Mouse (Mus musculus) embryo, embryonic 9.5 days (tissue): ENCODE measurements around the gene Capn13.

Experiments
- DNase-seq: peaks from one replicate; pipeline ENCODE4 v3.0.0-alpha.2; 2017; ENCODE audit errors: extremely low spot score

The Capn13 gene

GRCm38 (mm10) chr17:73400862-73401261 is at the start of gene Capn13:
Gene Capn13 (minus strand): TSS chr17:73400866.
- no peak for DNase-seq

DNA sequence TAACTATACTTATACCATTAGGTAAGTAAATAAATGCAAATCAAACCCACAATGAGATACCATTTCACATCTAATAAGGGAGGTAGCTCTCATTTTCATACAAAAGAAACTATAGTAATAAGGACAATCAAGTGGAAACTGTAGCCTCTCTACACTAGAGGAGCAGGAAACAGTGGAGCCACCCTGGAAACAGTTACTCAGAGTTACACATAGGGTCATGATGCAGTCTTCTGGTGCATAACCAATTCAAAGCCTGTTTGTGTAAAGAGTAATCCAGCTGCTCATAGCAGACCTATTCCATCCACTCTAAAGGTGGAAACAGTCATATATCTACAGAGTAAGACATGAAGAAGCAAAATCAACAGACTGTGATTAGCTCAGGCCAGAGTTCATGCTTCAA is 48.4 kb upstream of the Capn13 start:
- no peak for DNase-seq

GRCm38 (mm10) chr17:73440798-73441197 is 40.1 kb upstream of the Capn13 start:
- DNase-seq: no peak

DNA sequence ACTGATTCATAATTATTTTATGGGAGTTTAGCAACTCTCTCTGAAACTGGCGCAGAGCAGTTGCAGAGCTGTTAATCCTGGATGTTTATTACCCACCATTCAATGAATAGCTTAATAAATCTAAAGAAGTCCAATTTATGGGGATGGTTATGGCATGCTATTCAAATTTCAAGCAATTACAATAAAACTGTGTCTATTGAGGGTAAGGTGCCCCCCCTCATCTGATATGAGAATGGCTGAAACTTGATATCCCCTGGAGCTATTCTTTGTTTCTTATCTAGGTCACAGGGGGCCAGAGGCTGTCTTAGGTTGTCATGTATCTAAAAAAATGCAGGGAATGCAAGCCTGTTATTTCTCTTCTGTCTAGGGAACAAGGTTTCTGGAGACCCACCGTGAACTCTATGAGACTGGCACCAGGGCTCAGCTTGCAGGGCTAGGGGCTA is 31.9 kb upstream of the Capn13 start:
- no peak for DNase-seq

- DNase-seq: no peak
Measured at GRCm38 (mm10) chr17:73432058-73432457, 31.4 kb upstream of the Capn13 start.

- no peak for DNase-seq
Measured at GRCm38 (mm10) chr17:73417382-73417781, 16.7 kb upstream of the Capn13 start.

DNA sequence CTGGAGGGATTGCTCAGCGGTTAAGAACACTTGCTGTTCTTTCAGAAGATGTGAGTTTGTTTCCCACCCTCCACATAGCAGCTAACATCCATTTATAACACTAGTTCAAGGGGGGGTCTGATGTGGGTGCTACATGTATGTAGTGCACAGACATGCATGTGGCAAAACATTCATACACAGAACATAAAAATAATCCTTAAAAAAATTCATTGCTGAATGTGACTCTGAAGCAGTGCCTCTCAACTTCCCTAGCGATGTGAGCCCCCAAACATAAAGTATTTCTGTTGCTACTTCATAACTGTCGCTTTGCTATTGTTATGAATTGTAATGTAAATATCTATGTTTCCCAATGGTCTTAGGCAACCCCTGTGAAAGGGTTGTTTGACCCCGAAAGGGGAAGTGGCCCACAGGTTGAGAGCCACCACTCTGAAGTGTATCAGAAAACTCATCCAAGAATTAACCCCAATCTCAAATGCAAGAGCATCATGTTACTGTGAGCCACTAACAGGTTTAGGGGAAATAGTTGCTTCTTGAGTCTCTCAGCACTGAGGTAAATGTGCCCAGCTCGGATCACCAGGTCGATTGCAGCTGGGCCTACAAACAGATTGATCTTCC is 15.6 kb upstream of the Capn13 start:
- no peak for DNase-seq

DNA sequence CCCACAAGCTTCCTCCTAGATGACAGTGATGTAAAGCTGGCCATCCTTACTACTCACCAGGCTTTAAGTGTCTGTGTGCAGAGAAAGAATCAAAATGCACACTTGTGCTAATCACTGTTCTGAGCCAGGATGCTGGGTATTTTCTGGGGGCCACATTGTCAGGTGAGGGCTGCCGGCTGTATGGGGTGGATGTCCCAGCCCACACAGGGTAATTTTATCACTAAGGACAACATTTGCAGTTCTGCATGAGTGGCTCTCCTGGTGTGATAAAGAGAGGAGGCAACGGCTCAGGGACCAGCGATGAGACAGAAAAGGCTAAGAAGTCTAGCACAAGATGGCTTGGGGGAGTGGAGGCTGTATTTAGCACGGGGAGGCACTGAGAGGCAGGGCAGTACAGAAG is 11.2 kb upstream of the Capn13 start:
- no peak for DNase-seq

- no peak for DNase-seq
Measured at GRCm38 (mm10) chr17:73401272-73401671, 606 bp upstream of the Capn13 start.

- DNase-seq: no peak
Measured at GRCm38 (mm10) chr17:73399136-73399535, 1.5 kb downstream of the Capn13 start.

- DNase-seq: no peak
Measured at GRCm38 (mm10) chr17:73393361-73393760, 7.3 kb downstream of the Capn13 start.

DNA sequence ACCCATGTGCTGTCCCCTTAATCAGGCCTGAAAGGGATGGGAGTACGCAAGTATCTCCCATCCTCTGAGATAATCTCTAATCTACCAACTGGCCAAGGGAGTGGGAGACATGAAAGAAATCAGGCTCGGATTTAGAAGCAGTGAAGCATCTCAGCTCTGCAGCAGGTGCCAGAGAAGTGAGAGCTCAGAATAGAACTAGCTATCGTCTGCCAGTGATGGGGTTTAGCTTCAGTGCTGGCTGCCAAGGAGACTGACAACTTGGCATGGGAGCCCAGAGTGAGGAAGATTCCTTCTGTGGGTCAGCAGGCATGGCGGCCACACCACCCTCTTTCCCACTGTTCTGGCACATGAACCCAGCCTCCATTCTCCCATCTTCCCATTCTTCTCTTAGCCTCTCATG is 8.9 kb downstream of the Capn13 start:
- no peak for DNase-seq

- no peak for DNase-seq
Measured at GRCm38 (mm10) chr17:73390191-73391089, 10.2 kb downstream of the Capn13 start.

GRCm38 (mm10) chr17:73389336-73389735 is 11.3 kb downstream of the Capn13 start:
- DNase-seq: no peak

GRCm38 (mm10) chr17:73386581-73386980 is 14.1 kb downstream of the Capn13 start:
- DNase-seq: no peak

GRCm38 (mm10) chr17:73385940-73386339 is 14.7 kb downstream of the Capn13 start:
- no peak for DNase-seq

DNA sequence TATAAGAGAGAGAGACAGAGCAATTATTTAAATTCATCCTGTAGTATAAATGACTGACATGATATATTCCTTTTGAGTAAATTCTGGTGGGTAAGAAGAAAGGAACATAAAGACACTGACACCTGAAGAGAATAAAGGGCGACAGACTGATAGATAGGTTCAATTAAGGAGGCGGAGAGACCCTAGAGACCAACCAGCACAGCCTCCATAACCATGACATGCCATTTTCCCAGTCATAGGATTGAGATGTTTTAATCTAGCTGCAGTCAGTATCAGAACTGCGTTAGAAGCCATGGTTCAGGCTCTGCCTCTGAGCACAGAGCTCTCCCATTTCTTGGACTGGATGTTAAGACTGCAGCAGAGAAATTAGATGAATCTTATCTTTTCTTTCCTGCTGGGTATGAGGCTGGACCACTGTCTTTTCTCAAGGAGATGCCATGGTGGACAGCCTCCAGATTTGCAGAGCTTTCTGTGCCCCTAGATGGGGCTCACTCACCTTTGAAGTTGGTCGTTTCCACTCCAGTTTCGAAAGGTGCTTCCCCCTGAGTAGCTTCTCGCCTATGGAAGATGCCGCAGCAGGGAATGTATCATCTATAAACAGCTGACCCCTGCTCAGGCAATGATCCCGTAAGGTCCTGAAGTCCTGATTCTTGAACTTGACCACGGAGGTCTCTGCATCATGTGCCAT is 18.2 kb downstream of the Capn13 start:
- DNase-seq: no peak

DNA sequence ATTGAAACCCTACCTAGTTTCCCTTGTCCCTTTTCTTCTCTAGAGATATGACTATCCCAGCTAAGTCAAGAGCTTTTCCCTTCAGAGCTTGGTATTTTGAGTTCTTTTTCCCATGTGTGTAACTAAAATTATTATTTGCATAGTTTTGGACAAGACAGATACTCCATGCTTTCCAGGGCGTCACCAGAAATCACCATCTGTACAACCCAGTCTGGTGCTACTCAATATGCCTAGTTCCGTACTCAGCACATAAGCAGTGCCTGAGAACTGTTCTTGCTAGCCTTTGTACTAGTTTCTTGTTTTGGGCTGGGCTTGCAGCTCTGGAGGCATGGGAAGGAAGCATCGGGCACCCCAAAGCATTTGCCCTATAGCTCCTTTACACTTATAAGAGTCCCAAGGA is 19.0 kb downstream of the Capn13 start:
- DNase-seq: no peak

GRCm38 (mm10) chr17:73377778-73378484 is 22.7 kb downstream of the Capn13 start:
- DNase-seq: no peak

DNA sequence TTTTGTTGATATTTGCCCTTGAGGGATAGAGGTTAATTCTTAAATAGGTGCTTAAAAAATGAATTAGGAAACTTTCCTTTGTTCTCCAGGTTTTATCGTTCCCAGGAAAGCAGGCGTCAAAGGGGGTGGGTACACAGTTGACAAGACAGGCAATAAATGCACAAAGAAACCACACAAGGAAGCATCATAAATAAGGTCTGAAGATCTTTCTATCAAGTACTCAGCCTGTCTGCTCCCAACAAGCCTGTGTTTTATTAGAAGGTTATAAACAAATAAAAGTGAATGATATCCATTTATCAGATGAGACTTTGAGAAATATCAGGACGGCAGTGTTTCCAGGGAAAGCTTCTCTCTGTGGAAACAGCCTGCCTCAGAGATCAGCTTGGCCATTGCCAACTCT is 33.3 kb downstream of the Capn13 start:
- no peak for DNase-seq

DNA sequence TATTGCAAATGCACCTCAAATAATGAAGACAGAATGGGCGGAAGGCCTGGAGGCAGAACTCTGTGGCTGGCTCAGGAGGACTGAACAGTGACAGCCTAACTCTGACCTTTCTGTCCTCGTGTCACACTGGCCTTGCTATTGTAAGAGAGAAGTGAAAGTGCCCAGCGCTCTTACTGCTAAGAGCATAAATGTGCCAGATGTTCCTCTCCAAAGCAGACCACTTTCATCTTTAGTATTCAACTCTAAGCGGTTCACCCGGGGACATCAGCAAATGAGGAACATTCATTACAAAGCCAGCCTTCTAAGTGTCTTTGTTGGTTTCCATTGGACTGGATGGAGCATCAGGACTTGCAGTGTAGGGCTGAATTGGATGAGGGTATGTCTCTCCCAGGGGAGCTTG is 39.6 kb downstream of the Capn13 start:
- no peak for DNase-seq
